Mouse (Mus musculus) activated CD4-positive, CD25-positive, alpha-beta regulatory T cell, adult 4 months (primary cell): ENCODE data around the gene Olfr1158. TPM values are rescaled to one million over a fixed set of nuclear protein-coding genes. Genes with fewer than 3 reads are reported as not detected.
"Not testable (repeated sequence)": the region's sequence is repeated elsewhere in the genome, so short reads cannot be mapped to it uniquely, and the experiment has no call there.

ENCODE experiments used
- ATAC-seq: one replicate; pipeline ENCODE4 v1.8.0; 2017
- polyA plus RNA-seq, 2 experiments: library from polyadenylated mRNA; unstranded; fragments of 100-300 nt; shearing (Covaris generic); gene quantifications; one replicate each; pipeline ENCODE4 v1.2.1; 2017

The Olfr1158 gene
- not detected for polyA plus RNA-seq

- no peak for ATAC-seq
Measured at GRCm38 (mm10) chr2:87989813-87990212, at the start of gene Olfr1158. TSS of gene Olfr1158 (plus strand) at chr2:87990113.

DNA sequence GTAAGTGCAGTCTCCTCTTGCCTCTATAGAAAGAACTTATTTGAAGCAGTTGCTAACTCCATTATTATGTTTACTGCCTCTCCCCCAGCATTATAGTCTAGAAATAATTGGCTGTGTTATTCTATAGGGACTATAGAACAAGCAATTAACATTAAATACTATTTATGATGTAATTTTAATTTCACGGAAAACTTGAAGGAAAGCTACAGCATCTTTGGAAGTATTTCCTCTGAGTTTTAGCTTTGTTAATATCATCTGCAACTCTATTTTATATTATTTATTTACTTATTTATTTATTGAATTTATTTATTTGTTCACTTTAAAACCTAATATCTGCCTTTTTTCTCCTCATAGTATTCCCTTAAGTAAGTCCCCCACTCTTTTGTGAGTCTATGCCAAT is 44.9 kb upstream of the Olfr1158 start, which contains the start of gene Olfr1155:
Olfr1155 (minus strand) TSS at position 101 of the 400 bp plus-strand sequence.
- ATAC-seq, result no peak

GRCm38 (mm10) chr2:87953000-87953399 is 36.9 kb upstream of the Olfr1158 start, which contains the start of gene Olfr1156:
TSS of gene Olfr1156 (minus strand) at chr2:87953100.
- ATAC-seq, result no peak

DNA sequence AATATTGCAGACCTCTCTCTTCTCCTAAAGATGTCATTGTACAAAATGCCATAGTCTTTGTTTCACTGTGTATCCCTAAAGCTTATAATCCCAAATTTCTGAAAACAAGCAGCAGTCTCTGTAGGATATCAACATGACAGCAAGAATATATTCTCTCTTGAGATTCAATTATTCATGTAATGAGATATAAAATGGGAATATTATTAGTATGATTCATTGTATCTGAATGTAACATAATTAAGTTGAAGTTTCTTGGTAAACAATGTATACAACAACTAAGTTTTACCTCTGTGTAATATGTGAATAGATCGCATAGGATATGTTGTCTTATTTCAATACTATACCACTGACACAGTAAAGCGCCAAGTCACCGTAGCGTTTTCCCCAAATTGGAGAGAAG is 21.7 kb upstream of the Olfr1158 start, which contains the start of gene Olfr1157:
Olfr1157 (minus strand) TSS at position 101 of the 400 bp plus-strand sequence.
- no peak for ATAC-seq

GRCm38 (mm10) chr2:87974563-87974962 is 15.3 kb upstream of the Olfr1158 start, which contains the start of gene Olfr74:
TSS of gene Olfr74 (minus strand) at chr2:87974663.
- no peak for ATAC-seq

- no peak for ATAC-seq
Measured at GRCm38 (mm10) chr2:88007515-88008318, 17.8 kb downstream of the Olfr1158 start, which contains the start of gene Olfr1160. TSS of gene Olfr1160 (minus strand) at chr2:88008268.

- ATAC-seq, result not testable (repeated sequence)
Measured at GRCm38 (mm10) chr2:88022474-88022873, 32.6 kb downstream of the Olfr1158 start, which contains the start of gene Olfr1161. TSS of gene Olfr1161 (plus strand) at chr2:88022774.

DNA sequence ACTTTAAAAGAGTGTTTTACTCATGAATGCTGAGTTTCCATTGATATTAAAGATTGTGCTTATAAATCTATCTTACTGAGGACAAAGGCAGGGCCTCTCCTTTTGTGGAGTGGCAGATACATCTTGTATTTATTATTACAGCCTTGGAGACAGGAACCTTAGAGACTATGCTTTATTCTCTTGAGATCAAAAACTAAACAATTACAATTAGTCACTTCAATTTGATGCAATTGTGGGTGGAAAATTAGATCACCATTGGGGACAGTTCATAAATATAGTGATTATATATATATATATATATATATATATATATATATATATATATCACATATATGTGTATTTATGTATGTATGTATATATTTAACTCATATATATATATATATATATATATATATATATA is 47.7 kb downstream of the Olfr1158 start, which contains the start of gene Olfr73:
Olfr73 (minus strand) TSS at position 101 of the 400 bp plus-strand sequence.
- no peak for ATAC-seq

Other genes starting within 250 kb of the Olfr1158 start
- not detected for gene Olfr1140, start 246.4 kb upstream of the Olfr1158 start, polyA plus RNA-seq
- not detected for gene Olfr1141, start 236.1 kb upstream of the Olfr1158 start, polyA plus RNA-seq
- gene Olfr152, start 210.6 kb upstream of the Olfr1158 start, polyA plus RNA-seq, result not detected
- gene Olfr1143, start 189.5 kb upstream of the Olfr1158 start, polyA plus RNA-seq, result not detected
- not detected for gene Olfr1145, start 180.3 kb upstream of the Olfr1158 start, polyA plus RNA-seq
- not detected for gene Olfr1148, start 159.6 kb upstream of the Olfr1158 start, polyA plus RNA-seq
- not detected for gene Olfr1150-ps1, start 146.1 kb upstream of the Olfr1158 start, polyA plus RNA-seq
- not detected for gene Olfr1151, start 134.3 kb upstream of the Olfr1158 start, polyA plus RNA-seq
- gene Olfr1152, start 123.6 kb upstream of the Olfr1158 start, polyA plus RNA-seq, result under 1 TPM in 1 of 2 experiments, not detected in 1; 0.08 TPM
- not detected for gene Olfr1153, start 95.2 kb upstream of the Olfr1158 start, polyA plus RNA-seq
- gene Olfr1154, start 84.9 kb upstream of the Olfr1158 start, polyA plus RNA-seq, result not detected
- not detected for gene Olfr1155, start 45.0 kb upstream of the Olfr1158 start, polyA plus RNA-seq
- under 1 TPM in 1 of 2 experiments, not detected in 1; 0.20 TPM for gene Olfr1156, start 37.0 kb upstream of the Olfr1158 start, polyA plus RNA-seq
- under 1 TPM in 1 of 2 experiments, not detected in 1; 0.15 TPM for gene Olfr1157, start 21.8 kb upstream of the Olfr1158 start, polyA plus RNA-seq
- not detected for gene Olfr74, start 15.4 kb upstream of the Olfr1158 start, polyA plus RNA-seq
- gene Olfr1160, start 18.2 kb downstream of the Olfr1158 start, polyA plus RNA-seq, result not detected
- gene Olfr1161, start 32.7 kb downstream of the Olfr1158 start, polyA plus RNA-seq, result not detected
- not detected for gene Olfr73, start 47.6 kb downstream of the Olfr1158 start, polyA plus RNA-seq
- not detected for gene Olfr1162, start 61.0 kb downstream of the Olfr1158 start, polyA plus RNA-seq
- not detected for gene Olfr1163, start 81.7 kb downstream of the Olfr1158 start, polyA plus RNA-seq
- gene Olfr1164, start 103.9 kb downstream of the Olfr1158 start, polyA plus RNA-seq, result not detected
- gene Olfr1166, start 138.2 kb downstream of the Olfr1158 start, polyA plus RNA-seq, result under 1 TPM in 1 of 2 experiments, not detected in 1; 0.17 TPM
- under 1 TPM in 1 of 2 experiments, not detected in 1; 0.11 TPM for gene Olfr1167, start 165.1 kb downstream of the Olfr1158 start, polyA plus RNA-seq
- gene Olfr1168, start 191.8 kb downstream of the Olfr1158 start, polyA plus RNA-seq, result not detected
- under 1 TPM in 1 of 2 experiments, not detected in 1; 0.12 TPM for gene Olfr1170, start 238.2 kb downstream of the Olfr1158 start, polyA plus RNA-seq